Comparison of ENCODE assay signal across 13 mouse cellular contexts in the genomic region with DNA sequence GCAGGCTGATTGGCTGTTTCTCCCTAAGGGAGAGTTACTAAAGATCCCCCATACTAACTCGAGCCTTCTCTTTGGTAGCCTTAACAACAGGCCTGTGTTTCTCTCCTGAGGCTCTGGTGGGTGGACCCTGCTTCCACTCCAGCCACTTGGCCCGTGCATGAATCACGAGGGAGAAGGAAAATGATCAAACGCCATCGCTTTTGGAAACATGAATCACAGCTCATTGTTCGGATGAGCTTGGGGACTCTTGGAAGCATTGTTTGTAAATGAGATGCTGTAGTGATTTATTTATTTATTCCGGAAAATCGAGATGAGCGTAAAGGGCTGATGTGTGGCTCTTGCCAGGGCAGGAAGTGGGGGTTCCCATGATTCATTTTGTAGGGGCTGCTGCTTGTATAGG. TPM values are rescaled to one million over a fixed set of nuclear protein-coding genes. Genes with fewer than 3 reads are reported as not detected.
A peak's percentile ranks its signal among the peaks of the same experiment; 100 is the strongest.
DNase-seq lines count a peak whose midpoint lies in the region; ATAC-seq and TF ChIP-seq lines count a peak whose summit lies in the region.
"Had no signal": no experiment of that assay in that cellular context is flagged by ENCODE, and none has a peak within 500 bp of the region (broad histone marks: within the 10 kb centered on the region; RNA-seq: fewer than 3 reads in every experiment).

No protein-coding gene starts in this region.

- WGBS in heart, embryonic 10.5 days, result 81% methylated on average over 9 of the region's 9 CpGs
- WGBS in stomach, embryonic 16.5 days, result 60% methylated on average over 9 of the region's 9 CpGs
- 63% methylated on average over 9 of the region's 9 CpGs for WGBS in stomach, postnatal 0 days

- H3K4me1 ChIP-seq in heart, embryonic 10.5 days, result peaks cover 66% of the 10 kb centered on the region
- peaks cover 43% of the 10 kb centered on the region for H3K4me1 ChIP-seq in stomach, embryonic 16.5 days (ENCODE audit: control insufficient read depth, insufficient read depth, low read length)
- no peaks in the 10 kb centered on the region; the same call in 1 of the 2 replicates for H3K4me1 ChIP-seq in stomach, postnatal 0 days (replicated peaks; ENCODE audit: control insufficient read depth, insufficient read depth)

- H3K27ac ChIP-seq in heart, embryonic 10.5 days, result no peak overlapping the region
- no peak overlapping the region for H3K27ac ChIP-seq in stomach, embryonic 16.5 days (ENCODE audit: low read length)
- no peak overlapping the region for H3K27ac ChIP-seq in stomach, postnatal 0 days (replicated peaks)
- H3K27ac ChIP-seq: embryonic facial prominence, embryonic 15.5 days; liver, embryonic 14.5 days; stomach, embryonic 15.5 days had no signal

- ATAC-seq in stomach, embryonic 16.5 days (ENCODE audit: insufficient read depth, low FRiP score), result no peak
- no peak for ATAC-seq in stomach, postnatal 0 days (ENCODE audit: low FRiP score, low TSS enrichment)
- ATAC-seq in megakaryocyte-erythroid progenitor cell, adult 5-6 weeks (replicated peaks; ENCODE audit: low FRiP score, low TSS enrichment, poor library complexity, severe bottlenecking), result no peak

- no peaks in the 10 kb centered on the region for H3K9me3 ChIP-seq in heart, embryonic 10.5 days
- no peaks in the 10 kb centered on the region for H3K9me3 ChIP-seq in stomach, embryonic 16.5 days (replicated peaks; ENCODE audit: control insufficient read depth, low read length)
- no peaks in the 10 kb centered on the region for H3K9me3 ChIP-seq in stomach, postnatal 0 days (ENCODE audit: control insufficient read depth, low read length)
- H3K9me3 ChIP-seq: embryonic facial prominence, embryonic 15.5 days; stomach, embryonic 15.5 days had no signal

- no peak for TF ChIP-seq EP300 in stomach, postnatal 0 days (optimal IDR thresholded peaks at IDR 0.05)

- peak; percentile 97 for DNase-seq in heart, adult 11 months
- no peak for DNase-seq in heart, embryonic 10.5 days (ENCODE audit: low spot score)
- DNase-seq in stomach, postnatal 0 days (ENCODE audit: low spot score), result no peak
- peak; percentile 46 for DNase-seq in kidney, postnatal 10 days
- DNase-seq in ovary, adult 18-20 months (ENCODE audit: low spot score), result no peak
- no peak for DNase-seq in thymus, postnatal 4 days
- DNase-seq: cerebellum, adult 11-12 months had no signal

- H3K27me3 ChIP-seq in heart, embryonic 10.5 days (ENCODE audit: insufficient read depth, poor library complexity, severe bottlenecking), result peaks cover 6% of the 10 kb centered on the region; the same call in 1 of the 2 replicates
- no peaks in the 10 kb centered on the region for H3K27me3 ChIP-seq in stomach, embryonic 16.5 days (ENCODE audit: control insufficient read depth, insufficient read depth, low read length)
- no peaks in the 10 kb centered on the region for H3K27me3 ChIP-seq in stomach, postnatal 0 days (ENCODE audit: control insufficient read depth, insufficient read depth, low read length)
- H3K27me3 ChIP-seq: CH12.LX; embryonic facial prominence, embryonic 15.5 days; stomach, embryonic 15.5 days had no signal

- no peak for TF ChIP-seq CTCF in stomach, postnatal 0 days (IDR thresholded peaks at IDR 0.05; ENCODE audit: low read depth)

- no peak overlapping the region for H3K4me2 ChIP-seq in stomach, embryonic 16.5 days (ENCODE audit: low read depth, low read length)
- H3K4me2 ChIP-seq in stomach, postnatal 0 days (replicated peaks; ENCODE audit: low read depth), result no peak overlapping the region
- H3K4me2 ChIP-seq: embryonic facial prominence, embryonic 15.5 days; stomach, embryonic 15.5 days had no signal

- H3K9ac ChIP-seq in stomach, embryonic 16.5 days (ENCODE audit: low read length), result 0 out of 2 replicates have a peak overlapping the region, but pooled peaks have one; percentile 35
- H3K9ac ChIP-seq in stomach, postnatal 0 days (ENCODE audit: low read length), result no peak overlapping the region
- H3K9ac ChIP-seq: embryonic facial prominence, embryonic 15.5 days; liver, embryonic 14.5 days; stomach, embryonic 15.5 days had no signal

- H3K36me3 ChIP-seq in heart, embryonic 10.5 days, result no peaks in the 10 kb centered on the region
- H3K36me3 ChIP-seq in stomach, embryonic 16.5 days (ENCODE audit: control insufficient read depth, insufficient read depth, low read length), result no peaks in the 10 kb centered on the region
- H3K36me3 ChIP-seq in stomach, postnatal 0 days (ENCODE audit: control insufficient read depth, insufficient read depth, low read length), result no peaks in the 10 kb centered on the region
- H3K36me3 ChIP-seq: embryonic facial prominence, embryonic 15.5 days; stomach, embryonic 15.5 days had no signal

- no peak overlapping the region for H3K4me3 ChIP-seq in heart, embryonic 10.5 days
- no peak overlapping the region for H3K4me3 ChIP-seq in stomach, embryonic 16.5 days (replicated peaks; ENCODE audit: low read length)
- H3K4me3 ChIP-seq in stomach, postnatal 0 days (ENCODE audit: low read depth, low read length), result no peak overlapping the region
- H3K4me3 ChIP-seq: embryonic facial prominence, embryonic 15.5 days; stomach, embryonic 15.5 days had no signal

RNA-seq across cellular contexts. Expression of a gene that starts 3.5 kb away (rescaled TPM):
- polyA plus RNA-seq in heart, embryonic 10.5 days (2016; fragmentation: Nextera tagmentation; extraction: Ambion mirVana), result 24.7 and 25.6 TPM in 2 replicates
- 31.3 and 32.2 TPM in 2 replicates for polyA plus RNA-seq in stomach, embryonic 16.5 days (2015; fragmentation: Nextera tagmentation; extraction: Ambion mirVana)
- 8.5 TPM in 2 replicates for polyA plus RNA-seq in stomach, postnatal 0 days (2015; fragmentation: Nextera tagmentation; extraction: Ambion mirVana)
- 0.40 TPM in 1 of 2 replicates, not detected in the other for total RNA-seq in megakaryocyte-erythroid progenitor cell, adult 5-6 weeks (2014; fragmentation: Nextera tagmentation)
- 0.56 and 2.9 TPM in 2 replicates for total RNA-seq in megakaryocyte-erythroid progenitor cell, adult 5-6 weeks (2017)
- total RNA-seq: CH12.LX had no signal

Comparison
In these comparisons a context has a peak if more than half of its experiments do, and no peak if none do; other contexts are left out.
1. DNase-seq: peak in heart, adult 11 months (single experiment) and kidney, postnatal 10 days (single experiment); none in heart, embryonic 10.5 days (single experiment), stomach, postnatal 0 days (single experiment), ovary, adult 18-20 months (single experiment) and thymus, postnatal 4 days (single experiment).